Mouse (Mus musculus) CH12.LX (cell line): ENCODE data around the gene Cmc2.

Source experiments
- CTCF ChIP-seq, 2 experiments: IDR thresholded peaks in 1 of 2; conservative IDR thresholded peaks in 1 of 2; 2 replicates each; pipeline ENCODE4 v1.5.1; 2011 to 2012; ENCODE audit warnings: low read depth in 2 of 2, low read length in 2 of 2, improper control_type of control experiment in 1 of 2, inconsistent platforms in 1 of 2, mild to moderate bottlenecking in 1 of 2, moderate library complexity in 1 of 2
- EP300 ChIP-seq: IDR thresholded peaks from 2 replicates; pipeline ENCODE4 v1.6.1; 2011; ENCODE audit warnings: low read length, improper control_type of control experiment
- MAX ChIP-seq: IDR thresholded peaks from 2 replicates; pipeline ENCODE4 v1.6.1; 2011; ENCODE audit warnings: low read length, improper control_type of control experiment
- NELFE ChIP-seq: IDR thresholded peaks from 2 replicates; pipeline ENCODE4 v1.6.1; 2011; ENCODE audit warnings: low read depth, low read length, improper control_type of control experiment
- SIN3A ChIP-seq: IDR thresholded peaks from 2 replicates; pipeline ENCODE4 v1.6.1; 2012; ENCODE audit warnings: low read length, improper control_type of control experiment, inconsistent platforms
- SMC3 ChIP-seq: IDR thresholded peaks from 2 replicates; pipeline ENCODE4 v1.6.1; 2011; ENCODE audit warnings: low read depth, low read length, improper control_type of control experiment

- TF ChIP-seq CTCF (conservative IDR thresholded peaks at IDR 0.05 in 1 of 2, IDR thresholded peaks at IDR 0.05 in 1 of 2; ENCODE audit: low read depth in 2 of 2, low read length in 2 of 2) (no peak), SIN3A (no peak), EP300 (no peak), NELFE (no peak), SMC3 (no peak), MAX (no peak)
Measured at GRCm38 (mm10) chr8:116905836-116906235, 15.4 kb downstream of the Cmc2 start.
